Mouse (Mus musculus) intestine, embryonic 16.5 days (tissue): ENCODE results near the gene Tradd. TPM values are rescaled to one million over a fixed set of nuclear protein-coding genes. Genes with fewer than 3 reads are reported as not detected.

Experiments
- ATAC-seq: fragments of 200-750 bp; cut with Nextera tagmentation; 2 replicates; pipeline ENCODE4 v1.8.0; 2017; ENCODE audit warnings: moderate TSS enrichment, moderate library complexity
- H3K27ac ChIP-seq: fragments of 300-500 bp; sonication (generic); 2 replicates; pipeline ENCODE4 v1.5.1; 2014; ENCODE audit warnings: mild to moderate bottlenecking, low read length
- H3K27me3 ChIP-seq: fragments of 300-500 bp; sonication (generic); replicated peaks from 2 replicates; pipeline ENCODE4 v1.6.1; 2014; ENCODE audit warnings: low read length, control low read depth, mixed read lengths; ENCODE audit not compliant: control insufficient read depth, insufficient read depth
- H3K36me3 ChIP-seq: fragments of 300-500 bp; sonication (generic); 2 replicates; pipeline ENCODE4 v1.6.1; 2014; ENCODE audit warnings: low read length, control low read depth; ENCODE audit not compliant: control insufficient read depth, insufficient read depth
- H3K4me1 ChIP-seq: fragments of 300-500 bp; sonication (generic); 2 replicates; pipeline ENCODE4 v1.6.1; 2014; ENCODE audit warnings: low read length, control low read depth, mixed read lengths; ENCODE audit not compliant: control insufficient read depth, insufficient read depth
- H3K4me2 ChIP-seq: fragments of 300-500 bp; sonication (generic); 2 replicates; pipeline ENCODE4 v1.6.1; 2014; ENCODE audit warnings: low read depth, low read length, control low read depth
- H3K4me3 ChIP-seq: fragments of 300-500 bp; sonication (generic); 2 replicates; pipeline ENCODE4 v1.5.1; 2014; ENCODE audit warnings: mild to moderate bottlenecking, low read length
- H3K9ac ChIP-seq: fragments of 300-500 bp; sonication (generic); 2 replicates; pipeline ENCODE4 v1.6.1; 2014; ENCODE audit warnings: low read depth, low read length
- H3K9me3 ChIP-seq: fragments of 300-500 bp; sonication (generic); 2 replicates; pipeline ENCODE4 v1.6.1; 2016; ENCODE audit warnings: low read length, control low read depth; ENCODE audit not compliant: control insufficient read depth
- WGBS: fragments of 180-500 bp; shearing (Covaris S2); extraction: QIAGEN DNeasy Blood & Tissue Kit; methylation state at CpG from one replicate; pipeline ENCODE4 v1.1.7; 2014; 5-methylcytosine and 5-hydroxymethylcytosine counted together
- polyA plus RNA-seq: library from polyadenylated mRNA; unstranded; fragments of >200 nt; fragmentation: Nextera tagmentation; extraction: Ambion mirVana; gene quantifications from 2 replicates; pipeline ENCODE4 v1.2.1, GENCODE M21; 2015

Tradd gene
- 44.9 and 46.0 TPM in 2 replicates for polyA plus RNA-seq

DNA sequence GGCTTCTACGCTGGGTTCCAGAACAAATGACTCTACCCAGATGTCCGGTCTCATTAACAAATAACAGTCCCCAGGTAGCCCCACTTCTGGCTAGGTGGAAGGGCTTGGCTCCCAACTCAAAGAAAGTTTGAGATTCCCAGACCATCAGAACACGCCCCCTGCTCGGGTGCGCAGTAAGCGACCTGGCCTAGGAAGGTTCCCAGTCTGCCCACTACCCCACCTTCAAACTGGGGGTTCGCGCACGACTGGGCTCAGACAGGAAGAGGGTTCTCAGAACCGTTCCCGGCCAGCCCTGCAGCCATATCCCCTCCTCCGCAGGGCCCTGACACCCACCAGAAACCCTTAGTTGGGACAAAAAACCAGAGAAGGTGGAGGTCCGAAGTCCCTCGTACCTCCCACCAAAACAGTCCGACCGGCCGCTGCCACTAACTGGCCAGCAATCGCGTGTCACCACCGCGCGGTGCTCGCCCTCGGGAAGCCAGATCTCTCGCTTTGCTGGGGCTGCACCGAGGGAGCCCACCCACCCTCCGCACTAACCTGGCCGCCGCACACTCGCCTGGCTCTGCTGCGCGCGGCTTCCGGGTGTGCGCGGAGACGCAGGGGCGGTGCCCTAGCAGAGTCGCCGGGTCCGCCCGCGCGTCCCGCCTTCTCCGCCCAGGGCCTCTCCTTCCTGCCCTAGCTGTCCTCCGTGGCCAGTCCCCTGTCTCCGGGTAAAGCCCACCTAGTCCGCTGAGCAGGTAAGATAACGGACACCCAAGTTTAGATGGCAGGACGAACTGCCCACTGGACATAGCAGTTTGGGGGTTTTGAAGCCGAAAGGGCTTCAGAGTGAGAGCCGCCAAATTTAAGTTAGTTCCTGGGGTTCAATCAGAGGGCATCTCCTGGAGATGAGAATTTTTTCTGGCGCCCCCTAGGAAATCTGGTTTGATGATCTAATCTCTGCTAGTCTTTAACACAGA lies at the start of gene Tradd, which contains the start of gene Fbxl8:
Gene Tradd, minus strand, starts transcription at position 586 of the 959 bp plus-strand sequence.
Gene Fbxl8, plus strand, starts transcription at position 625 of the 959 bp plus-strand sequence.
- H3K4me3 ChIP-seq, result peak within 1 kb of the TSS; percentile 71
- H3K36me3 ChIP-seq, result no peaks in the 10 kb centered on the region; the same call in 1 of the 2 replicates
- H3K27ac ChIP-seq, result peak within 1 kb of the TSS; percentile 55
- peaks cover 33% of the 10 kb centered on the region for H3K4me1 ChIP-seq
- H3K9ac ChIP-seq, result peak within 1 kb of the TSS; percentile 74
- H3K9me3 ChIP-seq, result no peaks in the 10 kb centered on the region
- peak; percentile 85 for ATAC-seq
- 1% methylated on average over 53 of the region's 54 CpGs for WGBS
- H3K27me3 ChIP-seq, result peaks cover 33% of the 10 kb centered on the region
- H3K4me2 ChIP-seq, result peak within 1 kb of the TSS; percentile 92

DNA sequence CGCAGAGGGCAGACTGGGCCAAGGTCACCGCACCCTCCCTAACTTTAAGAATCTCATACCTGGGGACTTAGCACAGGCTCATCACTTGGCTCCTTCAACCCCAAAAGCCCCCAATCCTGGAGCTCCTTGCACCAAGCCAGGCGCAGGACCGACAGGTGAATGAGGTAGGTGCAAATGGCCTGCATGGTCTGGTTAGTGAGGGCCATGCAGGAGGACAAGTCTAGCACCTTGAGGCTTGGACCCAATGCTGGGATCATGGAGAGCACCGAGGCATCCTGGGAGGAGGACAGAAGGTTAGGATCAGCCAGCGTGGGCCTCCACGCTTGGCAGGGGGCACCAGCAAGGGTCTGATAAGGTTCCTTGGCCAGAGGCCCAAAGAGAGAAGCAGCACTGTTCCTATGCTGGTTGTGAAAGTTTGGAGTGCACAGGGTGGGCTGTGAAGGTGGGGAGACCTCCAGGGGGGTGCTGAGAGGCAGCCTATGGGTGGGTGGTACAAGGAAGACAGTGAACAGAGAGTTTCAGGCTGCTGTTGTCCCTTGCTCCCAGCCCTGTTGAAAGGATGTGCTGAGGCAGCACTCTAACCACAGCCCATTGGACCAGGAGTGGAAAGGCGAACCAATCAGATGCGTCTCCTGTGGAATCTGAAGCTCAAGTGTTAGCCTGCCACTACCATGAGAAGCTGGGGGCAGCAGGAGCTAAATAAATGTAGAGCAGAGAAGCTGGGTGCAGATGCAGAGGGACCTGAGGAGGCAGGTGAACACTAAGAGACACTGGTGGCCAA lies 49.4 kb upstream of the Tradd start:
- no peak for ATAC-seq
- H3K36me3 ChIP-seq, result peaks cover 3% of the 10 kb centered on the region; the same call in 1 of the 2 replicates
- 81% methylated on average over 9 of the region's 9 CpGs for WGBS
- H3K4me3 ChIP-seq, result no peak overlapping the region
- no peaks in the 10 kb centered on the region for H3K27me3 ChIP-seq
- no peak overlapping the region for H3K4me2 ChIP-seq
- no peaks in the 10 kb centered on the region for H3K4me1 ChIP-seq
- H3K9me3 ChIP-seq, result no peaks in the 10 kb centered on the region
- no peak overlapping the region for H3K9ac ChIP-seq
- H3K27ac ChIP-seq, result no peak overlapping the region

DNA sequence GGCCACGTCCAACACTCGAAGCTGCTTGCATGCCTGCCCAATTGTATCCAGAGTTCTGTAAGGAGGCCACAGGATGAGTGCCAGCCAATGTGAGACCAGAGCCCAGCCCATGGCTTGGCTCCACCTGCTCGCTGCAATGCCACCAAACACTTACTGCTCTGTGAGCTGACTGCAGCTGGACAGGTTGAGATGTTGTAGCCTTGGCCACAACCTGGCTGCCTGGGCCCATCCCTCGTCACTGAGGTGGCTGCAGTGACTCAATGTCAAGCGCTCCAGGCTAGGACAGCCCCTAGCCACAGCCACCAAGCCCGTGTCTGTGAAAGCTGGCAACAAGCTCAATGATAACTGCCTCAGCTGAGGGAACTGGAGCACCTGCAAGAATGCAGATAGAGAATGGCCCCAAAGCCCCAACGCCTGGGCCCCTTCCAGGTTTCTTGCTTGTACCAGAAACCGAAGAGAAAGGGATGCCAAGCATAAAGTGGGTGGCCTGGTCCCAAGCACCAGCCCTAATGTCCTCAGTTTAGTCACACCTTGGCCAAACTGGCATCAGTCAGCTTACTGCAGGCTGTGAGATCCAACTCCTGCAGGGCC lies 48.6 kb upstream of the Tradd start:
- ATAC-seq, result no peak

DNA sequence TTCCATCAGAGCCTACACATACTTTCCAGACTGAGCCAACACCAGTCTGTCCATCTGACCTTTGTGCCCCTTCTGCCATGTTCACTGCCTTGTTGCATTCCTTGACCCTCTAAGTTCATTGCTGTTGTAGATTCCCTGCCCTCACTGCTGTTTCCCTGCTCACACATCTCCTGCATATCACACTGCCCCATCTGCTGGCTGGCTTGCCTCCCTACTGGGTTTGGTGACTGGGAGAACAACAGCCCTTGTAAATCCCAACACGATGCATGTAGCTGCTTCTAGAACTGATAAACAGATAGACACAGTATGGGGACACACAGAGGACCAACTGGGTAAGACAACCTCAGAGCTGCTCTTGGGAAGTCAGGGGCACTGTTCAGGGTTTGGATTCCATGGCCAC lies 47.3 kb upstream of the Tradd start:
- ATAC-seq, result no peak
- Histone ChIP-seq H3K9ac (no peak overlapping the region), H3K9me3 (no peaks in the 10 kb centered on the region), H3K36me3 (peaks cover 9% of the 10 kb centered on the region; the same call in 1 of the 2 replicates), H3K4me3 (no peak overlapping the region), H3K27me3 (no peaks in the 10 kb centered on the region), H3K4me2 (no peak overlapping the region), H3K4me1 (no peaks in the 10 kb centered on the region), H3K27ac (no peak overlapping the region)
- WGBS, result 88% methylated on average over 1 of the region's 1 CpGs

More for the DNA sequence above, 48.6 kb upstream of the Tradd start:
- H3K27me3 ChIP-seq, result no peaks in the 10 kb centered on the region
- 91% methylated on average over 8 of the region's 8 CpGs for WGBS
- H3K4me2 ChIP-seq, result no peak overlapping the region
- no peak overlapping the region for H3K27ac ChIP-seq
- no peaks in the 10 kb centered on the region for H3K9me3 ChIP-seq
- H3K36me3 ChIP-seq, result peaks cover 4% of the 10 kb centered on the region; the same call in 1 of the 2 replicates
- H3K4me1 ChIP-seq, result no peaks in the 10 kb centered on the region
- H3K4me3 ChIP-seq, result no peak overlapping the region
- no peak overlapping the region for H3K9ac ChIP-seq

DNA sequence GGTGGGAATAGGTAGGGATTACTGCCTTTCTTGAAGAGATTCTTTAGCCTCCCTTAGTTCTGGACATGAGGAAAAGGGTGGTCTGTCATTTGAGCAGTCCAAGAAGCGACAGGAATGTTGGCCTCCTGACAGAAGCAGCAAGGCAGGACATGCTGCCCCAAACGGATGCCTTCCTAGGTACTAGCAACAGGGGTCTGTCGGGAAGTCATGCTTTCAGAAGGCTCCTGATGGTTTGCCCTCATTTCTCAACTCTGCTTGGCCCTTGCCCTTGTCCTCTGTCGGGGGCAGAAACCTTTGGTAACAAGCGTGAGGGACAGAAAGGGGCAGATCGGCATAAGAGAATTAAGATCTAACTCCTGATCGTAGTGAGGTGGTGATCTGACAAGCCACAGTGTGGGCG lies 45.7 kb upstream of the Tradd start:
- no peak overlapping the region for H3K4me2 ChIP-seq
- no peak for ATAC-seq
- no peak overlapping the region for H3K27ac ChIP-seq
- peaks cover 9% of the 10 kb centered on the region; the same call in 1 of the 2 replicates for H3K36me3 ChIP-seq
- H3K4me3 ChIP-seq, result no peak overlapping the region
- H3K27me3 ChIP-seq, result no peaks in the 10 kb centered on the region
- H3K9ac ChIP-seq, result no peak overlapping the region
- H3K4me1 ChIP-seq, result peaks cover 6% of the 10 kb centered on the region; the same call in 1 of the 2 replicates
- WGBS, result 83% methylated on average over 8 of the region's 8 CpGs
- no peaks in the 10 kb centered on the region for H3K9me3 ChIP-seq

DNA sequence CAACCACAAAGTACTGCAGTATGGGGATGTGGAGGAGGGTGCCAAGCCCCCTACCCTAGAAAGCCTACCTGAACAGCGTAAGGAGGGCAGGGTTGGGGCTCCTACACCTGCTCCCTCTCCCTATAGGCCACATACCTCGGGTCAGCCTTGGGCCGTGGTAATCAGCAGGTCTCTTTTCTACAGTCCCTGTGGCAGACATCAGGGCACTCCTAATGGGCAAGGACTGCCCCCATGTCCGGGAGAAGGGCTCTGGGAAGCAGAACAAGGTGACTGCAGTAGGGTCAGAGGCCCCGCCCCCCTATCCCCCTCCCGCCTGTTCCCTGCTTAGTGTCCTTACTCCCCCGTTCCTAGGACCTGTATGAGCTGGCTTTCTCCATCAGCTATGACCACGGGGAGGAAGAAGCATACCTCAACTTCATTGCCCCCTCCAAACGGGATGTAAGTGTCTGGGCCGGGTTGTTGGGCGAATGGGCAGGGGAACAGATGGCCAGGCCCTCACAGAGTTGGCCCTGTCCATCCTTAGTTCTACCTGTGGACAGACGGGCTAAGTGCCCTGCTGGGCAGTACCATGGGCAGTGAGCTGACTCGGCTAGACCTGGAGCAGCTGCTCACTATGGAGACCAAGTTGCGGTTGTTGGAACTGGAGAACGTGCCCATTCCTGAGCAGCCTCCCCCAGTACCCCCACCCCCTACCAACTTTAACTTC lies 44.9 kb upstream of the Tradd start:
- ATAC-seq, result no peak
- no peaks in the 10 kb centered on the region for H3K27me3 ChIP-seq
- no peak overlapping the region for H3K9ac ChIP-seq
- no peaks in the 10 kb centered on the region for H3K9me3 ChIP-seq
- H3K36me3 ChIP-seq, result peaks cover 9% of the 10 kb centered on the region; the same call in 1 of the 2 replicates
- peaks cover 14% of the 10 kb centered on the region for H3K4me1 ChIP-seq
- no peak overlapping the region for H3K27ac ChIP-seq
- no peak overlapping the region for H3K4me2 ChIP-seq
- 84% methylated on average over 15 of the region's 15 CpGs for WGBS
- no peak overlapping the region for H3K4me3 ChIP-seq

DNA sequence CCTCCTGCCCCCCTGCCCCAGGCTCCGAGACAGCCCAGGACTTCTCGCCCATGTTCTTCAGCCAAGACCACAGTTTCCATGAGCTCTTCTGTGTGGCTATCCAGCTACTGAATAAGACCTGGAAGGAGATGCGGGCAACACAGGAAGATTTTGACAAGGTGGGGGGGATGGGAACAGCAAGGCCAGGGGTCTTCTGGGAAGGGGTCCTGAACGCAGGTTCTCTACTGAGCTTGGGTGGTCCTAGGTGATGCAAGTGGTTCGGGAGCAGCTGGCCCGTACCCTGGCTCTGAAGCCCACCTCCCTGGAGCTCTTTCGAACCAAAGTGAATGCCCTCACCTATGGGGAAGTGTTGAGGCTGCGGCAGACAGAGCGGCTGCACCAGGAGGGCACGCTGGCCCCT lies 44.0 kb upstream of the Tradd start:
- H3K4me2 ChIP-seq, result no peak overlapping the region
- no peak overlapping the region for H3K27ac ChIP-seq
- peaks cover 9% of the 10 kb centered on the region; the same call in 1 of the 2 replicates for H3K36me3 ChIP-seq
- no peaks in the 10 kb centered on the region for H3K9me3 ChIP-seq
- no peaks in the 10 kb centered on the region for H3K27me3 ChIP-seq
- ATAC-seq, result no peak
- H3K9ac ChIP-seq, result no peak overlapping the region
- WGBS, result 91% methylated on average over 10 of the region's 10 CpGs
- H3K4me3 ChIP-seq, result no peak overlapping the region
- H3K4me1 ChIP-seq, result peaks cover 15% of the 10 kb centered on the region

DNA sequence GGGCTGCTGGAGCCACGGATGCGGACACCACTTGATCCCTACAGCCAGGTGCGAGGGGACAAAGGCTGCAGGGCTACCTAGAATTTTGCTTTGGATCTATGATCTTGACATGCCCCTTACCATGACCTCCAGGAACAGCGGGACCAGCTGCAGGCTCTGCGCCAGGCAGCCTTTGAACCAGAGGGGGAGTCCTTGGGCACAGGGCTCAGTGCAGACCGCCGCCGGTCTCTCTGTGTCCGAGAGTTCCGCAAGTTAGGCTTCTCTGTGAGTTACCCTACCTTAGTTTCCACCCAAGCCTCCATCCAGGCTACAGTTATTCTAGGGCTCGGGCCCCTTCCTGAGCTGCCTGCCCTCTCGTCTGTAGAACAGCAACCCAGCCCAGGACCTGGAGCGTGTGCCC lies 43.3 kb upstream of the Tradd start:
- H3K4me2 ChIP-seq, result no peak overlapping the region
- peaks cover 15% of the 10 kb centered on the region for H3K4me1 ChIP-seq
- H3K27ac ChIP-seq, result no peak overlapping the region
- peaks cover 9% of the 10 kb centered on the region; the same call in 1 of the 2 replicates for H3K36me3 ChIP-seq
- no peak for ATAC-seq
- H3K9ac ChIP-seq, result no peak overlapping the region
- H3K27me3 ChIP-seq, result no peaks in the 10 kb centered on the region
- H3K9me3 ChIP-seq, result no peaks in the 10 kb centered on the region
- WGBS, result 94% methylated on average over 13 of the region's 13 CpGs
- no peak overlapping the region for H3K4me3 ChIP-seq
